Mouse (Mus musculus): ENCODE measurements around the gene Pdzrn4. TPM values are rescaled to one million over a fixed set of nuclear protein-coding genes. Genes with fewer than 3 reads are reported as not detected.
A peak's percentile ranks its signal among the peaks of the same experiment; 100 is the strongest.

The Pdzrn4 gene
- total RNA-seq, 1 experiment: not detected

DNA sequence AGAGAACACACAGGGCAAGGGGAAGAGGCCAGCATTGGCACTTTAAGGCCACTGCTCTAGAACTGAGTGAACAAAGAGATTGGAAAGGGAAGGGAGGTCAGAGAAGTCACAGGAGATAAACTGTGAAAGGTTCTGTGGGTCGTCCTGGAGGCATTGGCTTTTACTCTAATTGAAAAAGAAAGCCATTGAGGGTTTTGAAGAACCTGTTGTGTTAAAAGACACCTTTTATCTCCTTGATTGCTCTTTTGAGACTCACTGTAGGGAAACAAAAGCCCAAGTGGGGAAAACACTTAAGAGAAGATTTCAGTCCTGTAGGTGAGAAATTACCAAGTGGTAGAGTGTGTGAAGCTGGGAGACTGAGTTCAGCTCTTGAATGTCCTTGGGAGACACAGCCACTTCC lies 146.6 kb downstream of the Pdzrn4 start:
- Histone ChIP-seq H3K9ac (ENCODE audit: insufficient read depth, low read depth, low read length, poor library complexity, severe bottlenecking) (no peak overlapping the region), H3K9me3 (ENCODE audit: control insufficient read depth, insufficient read depth, low read depth, low read length) (no peaks in the 10 kb centered on the region), H3K4me3 (ENCODE audit: insufficient read depth in 1 of 2, low read depth in 1 of 2, low read length in 2 of 2, poor library complexity in 1 of 2, severe bottlenecking in 1 of 2) (no peak overlapping the region), H3K36me3 (ENCODE audit: control insufficient read depth, insufficient read depth, low read length, poor library complexity, severe bottlenecking) (no peaks in the 10 kb centered on the region), H3K27ac (ENCODE audit: insufficient read depth, low read depth, low read length, poor library complexity, severe bottlenecking) (no peak overlapping the region), H3K4me1 (ENCODE audit: control insufficient read depth in 2 of 2, insufficient read depth in 2 of 2, low read length in 2 of 2, poor library complexity in 1 of 2) (no peaks in the 10 kb centered on the region)
- in situ Hi-C loops (cut with MboI; ENCODE audit: low sequenced_read_pairs in 2 of 2, unreplicated experiment in 2 of 2): no loop called here
- peak; percentile 69 for DNase-seq (ENCODE audit: low read depth, low spot score)
- no peak for TF ChIP-seq HCFC1 (IDR thresholded peaks at IDR 0.05; ENCODE audit: borderline replicate concordance, insufficient read depth, low read length)
- no peak for TF ChIP-seq CHD2 (IDR thresholded peaks at IDR 0.05; ENCODE audit: low read depth, low read length)
- TF ChIP-seq MAFK (IDR thresholded peaks at IDR 0.05; ENCODE audit: insufficient read depth, low read depth, low read length): no peak
- no peak for TF ChIP-seq ZC3H11A (IDR thresholded peaks at IDR 0.05; ENCODE audit: borderline replicate concordance, low read depth, low read length)
- TF ChIP-seq ZNF384 (IDR thresholded peaks at IDR 0.05; ENCODE audit: low read depth, low read length): no peak

GRCm38 (mm10) chr15:92547294-92547911 lies 150.7 kb downstream of the Pdzrn4 start:
- Histone ChIP-seq H3K4me3 (ENCODE audit: insufficient read depth in 1 of 2, low read depth in 1 of 2, low read length in 2 of 2, poor library complexity in 1 of 2, severe bottlenecking in 1 of 2) (no peak overlapping the region), H3K27ac (ENCODE audit: insufficient read depth, low read depth, low read length, poor library complexity, severe bottlenecking) (no peak overlapping the region), H3K9me3 (ENCODE audit: control insufficient read depth, insufficient read depth, low read depth, low read length) (no peaks in the 10 kb centered on the region)

DNA sequence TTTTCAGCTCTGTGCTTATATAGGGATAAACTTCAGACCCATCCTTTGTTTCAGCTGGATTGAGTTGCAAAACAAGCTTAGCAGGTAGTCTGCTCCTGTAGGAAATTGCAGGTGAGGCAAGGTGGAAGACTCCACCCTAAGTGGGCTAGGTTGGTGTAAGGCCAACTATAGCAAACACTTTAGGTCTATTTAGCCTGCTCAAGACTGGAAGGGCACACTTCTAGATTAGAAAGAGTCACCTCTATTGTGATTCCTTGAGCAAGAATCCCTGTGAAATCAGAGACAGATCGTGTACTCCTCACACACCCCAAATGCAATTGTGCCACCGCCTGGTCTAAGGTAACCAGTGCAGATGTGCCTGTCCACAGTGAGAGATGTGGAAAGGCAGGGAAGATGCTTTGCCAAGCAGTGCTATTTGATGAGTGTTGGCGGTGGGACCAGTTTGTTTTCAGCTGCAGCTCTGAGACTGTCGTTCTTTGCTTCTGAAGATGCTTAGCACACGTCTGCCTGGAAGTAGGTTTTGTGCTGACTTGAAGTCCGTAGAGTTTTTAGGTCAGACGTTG lies 158.4 kb downstream of the Pdzrn4 start:
- in situ Hi-C loops (cut with MboI; ENCODE audit: low sequenced_read_pairs in 2 of 2, unreplicated experiment in 2 of 2): no loop called here
- no peak overlapping the region for H3K27ac ChIP-seq (ENCODE audit: insufficient read depth, low read depth, low read length, poor library complexity, severe bottlenecking)
- no peak for DNase-seq (ENCODE audit: low read depth, low spot score)
- no peaks in the 10 kb centered on the region for H3K36me3 ChIP-seq (ENCODE audit: control insufficient read depth, insufficient read depth, low read length, poor library complexity, severe bottlenecking)
- no peaks in the 10 kb centered on the region for H3K9me3 ChIP-seq (ENCODE audit: control insufficient read depth, insufficient read depth, low read depth, low read length)
- no peak overlapping the region for H3K4me3 ChIP-seq (ENCODE audit: insufficient read depth in 1 of 2, low read depth in 1 of 2, low read length in 2 of 2, poor library complexity in 1 of 2, severe bottlenecking in 1 of 2)
- no peak overlapping the region for H3K9ac ChIP-seq (ENCODE audit: insufficient read depth, low read depth, low read length, poor library complexity, severe bottlenecking)
- peaks cover 0 to 2% of the 10 kb centered on the region in 2 experiments; a peak in 1 of 4 replicates for H3K4me1 ChIP-seq (ENCODE audit: control insufficient read depth in 2 of 2, insufficient read depth in 2 of 2, low read length in 2 of 2, poor library complexity in 1 of 2)
- TF ChIP-seq MAFK (IDR thresholded peaks at IDR 0.05; ENCODE audit: insufficient read depth, low read depth, low read length): no peak
- no peak for TF ChIP-seq ZNF384 (IDR thresholded peaks at IDR 0.05; ENCODE audit: low read depth, low read length)
- TF ChIP-seq CHD2 (IDR thresholded peaks at IDR 0.05; ENCODE audit: low read depth, low read length): no peak
- no peak for TF ChIP-seq ZC3H11A (IDR thresholded peaks at IDR 0.05; ENCODE audit: borderline replicate concordance, low read depth, low read length)
- TF ChIP-seq HCFC1 (IDR thresholded peaks at IDR 0.05; ENCODE audit: borderline replicate concordance, insufficient read depth, low read length): no peak

More at GRCm38 (mm10) chr15:92547294-92547911, 150.7 kb downstream of the Pdzrn4 start:
- in situ Hi-C loops (cut with MboI; ENCODE audit: low sequenced_read_pairs in 2 of 2, unreplicated experiment in 2 of 2): no loop called here
- no peak overlapping the region for H3K9ac ChIP-seq (ENCODE audit: insufficient read depth, low read depth, low read length, poor library complexity, severe bottlenecking)
- H3K36me3 ChIP-seq (ENCODE audit: control insufficient read depth, insufficient read depth, low read length, poor library complexity, severe bottlenecking): no peaks in the 10 kb centered on the region
- H3K4me1 ChIP-seq (ENCODE audit: control insufficient read depth in 2 of 2, insufficient read depth in 2 of 2, low read length in 2 of 2, poor library complexity in 1 of 2): no peaks in the 10 kb centered on the region
- TF ChIP-seq ZNF384 (IDR thresholded peaks at IDR 0.05; ENCODE audit: low read depth, low read length) (no peak), HCFC1 (IDR thresholded peaks at IDR 0.05; ENCODE audit: borderline replicate concordance, insufficient read depth, low read length) (no peak), CHD2 (IDR thresholded peaks at IDR 0.05; ENCODE audit: low read depth, low read length) (no peak), ZC3H11A (IDR thresholded peaks at IDR 0.05; ENCODE audit: borderline replicate concordance, low read depth, low read length) (no peak), MAFK (IDR thresholded peaks at IDR 0.05; ENCODE audit: insufficient read depth, low read depth, low read length) (no peak)
- no peak for DNase-seq (ENCODE audit: low read depth, low spot score)

DNA sequence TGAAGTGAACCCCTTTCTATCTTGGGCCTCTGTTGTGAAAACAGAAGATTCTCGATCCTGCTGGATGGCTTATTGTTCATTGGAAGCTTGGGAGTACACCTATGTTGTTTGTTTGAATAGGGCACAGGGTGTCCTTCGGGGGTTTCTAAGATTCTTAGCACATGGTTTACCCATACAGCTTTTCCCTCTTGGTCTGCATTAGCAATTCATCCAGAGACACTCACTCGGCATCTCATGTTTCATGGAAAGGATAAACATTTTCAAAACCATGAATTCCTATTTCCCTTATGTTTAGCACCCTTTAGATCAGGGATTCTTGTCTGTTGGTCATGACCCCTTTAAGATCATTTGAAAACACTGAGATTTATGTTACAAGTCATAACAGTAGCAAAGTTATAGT lies 159.0 kb downstream of the Pdzrn4 start:
- H3K4me1 ChIP-seq (ENCODE audit: control insufficient read depth in 2 of 2, insufficient read depth in 2 of 2, low read length in 2 of 2, poor library complexity in 1 of 2): peaks cover 0 to 2% of the 10 kb centered on the region in 2 experiments; a peak in 1 of 4 replicates
- TF ChIP-seq ZC3H11A (IDR thresholded peaks at IDR 0.05; ENCODE audit: borderline replicate concordance, low read depth, low read length): no peak
- no peak for TF ChIP-seq CHD2 (IDR thresholded peaks at IDR 0.05; ENCODE audit: low read depth, low read length)
- no peak for TF ChIP-seq HCFC1 (IDR thresholded peaks at IDR 0.05; ENCODE audit: borderline replicate concordance, insufficient read depth, low read length)
- no peak for TF ChIP-seq ZNF384 (IDR thresholded peaks at IDR 0.05; ENCODE audit: low read depth, low read length)
- TF ChIP-seq MAFK (IDR thresholded peaks at IDR 0.05; ENCODE audit: insufficient read depth, low read depth, low read length): no peak
- H3K9me3 ChIP-seq (ENCODE audit: control insufficient read depth, insufficient read depth, low read depth, low read length): no peaks in the 10 kb centered on the region
- H3K4me3 ChIP-seq (ENCODE audit: insufficient read depth in 1 of 2, low read depth in 1 of 2, low read length in 2 of 2, poor library complexity in 1 of 2, severe bottlenecking in 1 of 2): no peak overlapping the region
- DNase-seq (ENCODE audit: low read depth, low spot score): no peak
- in situ Hi-C loops (cut with MboI; ENCODE audit: low sequenced_read_pairs in 2 of 2, unreplicated experiment in 2 of 2): no loop called here
- no peak overlapping the region for H3K27ac ChIP-seq (ENCODE audit: insufficient read depth, low read depth, low read length, poor library complexity, severe bottlenecking)
- no peaks in the 10 kb centered on the region for H3K36me3 ChIP-seq (ENCODE audit: control insufficient read depth, insufficient read depth, low read length, poor library complexity, severe bottlenecking)
- no peak overlapping the region for H3K9ac ChIP-seq (ENCODE audit: insufficient read depth, low read depth, low read length, poor library complexity, severe bottlenecking)

All from ES-E14 (cell line).